Mouse (Mus musculus) liver, postnatal 0 days (tissue): ENCODE measurements around the gene Por. TPM values are rescaled to one million over a fixed set of nuclear protein-coding genes. Genes with fewer than 3 reads are reported as not detected.

Experiments
- ATAC-seq: fragments of 200-750 bp; cut with Nextera tagmentation; 2 replicates; pipeline ENCODE4 v1.8.0; 2017; ENCODE audit warnings: mild to moderate bottlenecking, moderate library complexity
- DNase-seq: peaks from one replicate; pipeline ENCODE4 v3.0.0-alpha.2; 2016
- H3K27ac ChIP-seq: fragments of 300-500 bp; sonication (generic); 2 replicates; pipeline ENCODE4 v1.5.1; 2014; ENCODE audit warnings: antibody characterized with exemption, moderate library complexity, mild to moderate bottlenecking, low read depth
- H3K27me3 ChIP-seq: fragments of 300-500 bp; sonication (generic); 2 replicates; pipeline ENCODE4 v1.6.1; 2014; ENCODE audit warnings: low read length, control low read depth, mixed read lengths; ENCODE audit not compliant: insufficient read depth
- H3K36me3 ChIP-seq: fragments of 300-500 bp; sonication (generic); replicated peaks from 2 replicates; pipeline ENCODE4 v1.6.1; 2014; ENCODE audit warnings: mild to moderate bottlenecking, control low read depth, low read length, moderate library complexity, mixed read lengths; ENCODE audit not compliant: insufficient read depth
- H3K4me1 ChIP-seq: fragments of 300-500 bp; sonication (generic); 2 replicates; pipeline ENCODE4 v1.6.1; 2014; ENCODE audit warnings: antibody characterized with exemption, mild to moderate bottlenecking, control low read depth; ENCODE audit not compliant: insufficient read depth
- H3K4me2 ChIP-seq: fragments of 300-500 bp; sonication (generic); 2 replicates; pipeline ENCODE4 v1.6.1; 2014; ENCODE audit warnings: low read depth, mild to moderate bottlenecking, low read length, moderate library complexity, mixed read lengths
- H3K4me3 ChIP-seq: fragments of 300-500 bp; sonication (generic); 2 replicates; pipeline ENCODE4 v1.5.1; 2014; ENCODE audit warnings: low read depth, low read length
- H3K9ac ChIP-seq: fragments of 300-500 bp; sonication (generic); replicated peaks from 2 replicates; pipeline ENCODE4 v1.6.1; 2014; ENCODE audit warnings: mild to moderate bottlenecking, moderate library complexity
- H3K9me3 ChIP-seq: fragments of 300-500 bp; sonication (generic); 2 replicates; pipeline ENCODE4 v1.6.1; 2016; ENCODE audit warnings: mild to moderate bottlenecking, control low read depth, low read length, mixed read lengths
- CTCF ChIP-seq: sonication (generic); IDR thresholded peaks from 2 replicates; pipeline ENCODE4 v1.5.1; 2016; ENCODE audit warnings: antibody characterized with exemption, low read depth
- EP300 ChIP-seq: IDR thresholded peaks from 2 replicates; pipeline ENCODE4 v1.6.1; 2016; ENCODE audit warnings: antibody characterized with exemption, low read depth, mild to moderate bottlenecking
- WGBS: fragments of 180-500 bp; shearing (Covaris S2); extraction: QIAGEN DNeasy Blood & Tissue Kit; methylation state at CpG from one replicate; pipeline ENCODE4 v1.1.7; 2014; ENCODE audit not compliant: insufficient replicate concordance; 5-methylcytosine and 5-hydroxymethylcytosine counted together
- microRNA-seq: library from miRNA; unstranded; fragments of <30 nt; microRNA quantifications from one replicate; pipeline ENCODE4, GENCODE M21; 2016
- polyA plus RNA-seq: library from polyadenylated mRNA; unstranded; fragments of >200 nt; fragmentation: Nextera tagmentation; extraction: Ambion mirVana; gene quantifications from 2 replicates; pipeline ENCODE4 v1.2.1, GENCODE M21; 2015

Gene Por
- polyA plus RNA-seq, 1 experiment from 2014 or later = 303 TPM

GRCm38 (mm10) chr5:135782901-135783300 is 113.1 kb downstream of the Por start:
- Histone ChIP-seq H3K9me3 (no peaks in the 10 kb centered on the region), H3K27me3 (no peaks in the 10 kb centered on the region), H3K4me3 (no peak overlapping the region), H3K27ac (peak overlapping the region; percentile 24; the same call in 1 of the 2 replicates), H3K4me1 (peaks cover 21% of the 10 kb centered on the region), H3K36me3 (peaks cover 51% of the 10 kb centered on the region), H3K4me2 (no peak overlapping the region), H3K9ac (no peak overlapping the region)
- DNase-seq (no peak), ATAC-seq (no peak)
- TF ChIP-seq EP300 = no peak
- TF ChIP-seq CTCF = no peak
- WGBS = 60% methylated on average over 4 of the region's 4 CpGs

Small RNAs within 50 kb of the gene (microRNA-seq; reads per million reads assigned to microRNA genes)
- gene Mir7034 = not detected

Other genes starting within 250 kb of the Por start
- 2.4 and 2.7 TPM in 2 replicates for gene Hip1, start 124.9 kb upstream of the Por start, polyA plus RNA-seq
- gene Ccl26, start 106.5 kb upstream of the Por start, polyA plus RNA-seq = not detected in 2 replicates
- gene Ccl24, start 97.0 kb upstream of the Por start, polyA plus RNA-seq = 25.6 and 28.4 TPM in 2 replicates
- 22.6 and 28.3 TPM in 2 replicates for gene Rhbdd2, start 37.4 kb upstream of the Por start, polyA plus RNA-seq
- gene Tmem120a, start 74.4 kb downstream of the Por start, polyA plus RNA-seq = 80.8 and 82.7 TPM in 2 replicates
- gene Styxl1, start 108.4 kb downstream of the Por start, polyA plus RNA-seq = 0.46 and 0.49 TPM in 2 replicates
- gene Mdh2, start 108.4 kb downstream of the Por start, polyA plus RNA-seq = 296 and 319 TPM in 2 replicates
- gene Srrm3, start 136.9 kb downstream of the Por start, polyA plus RNA-seq = not detected in 2 replicates
- 4.5 and 9.1 TPM in 2 replicates for gene Hspb1, start 217.9 kb downstream of the Por start, polyA plus RNA-seq